Mouse (Mus musculus) cerebellum, adult 11 months (tissue): ENCODE data around the gene Accs.
A peak's percentile ranks its signal among the peaks of the same experiment; 100 is the strongest.

Experiments used
- DNase-seq: peaks from one replicate; pipeline ENCODE4 v3.0.0; 2022

The Accs gene

GRCm38 (mm10) chr2:93850317-93850944 lies 688 bp upstream of the Accs start:
- no peak for DNase-seq

GRCm38 (mm10) chr2:93841349-93841748 lies 8.4 kb downstream of the Accs start:
- DNase-seq: no peak

DNA sequence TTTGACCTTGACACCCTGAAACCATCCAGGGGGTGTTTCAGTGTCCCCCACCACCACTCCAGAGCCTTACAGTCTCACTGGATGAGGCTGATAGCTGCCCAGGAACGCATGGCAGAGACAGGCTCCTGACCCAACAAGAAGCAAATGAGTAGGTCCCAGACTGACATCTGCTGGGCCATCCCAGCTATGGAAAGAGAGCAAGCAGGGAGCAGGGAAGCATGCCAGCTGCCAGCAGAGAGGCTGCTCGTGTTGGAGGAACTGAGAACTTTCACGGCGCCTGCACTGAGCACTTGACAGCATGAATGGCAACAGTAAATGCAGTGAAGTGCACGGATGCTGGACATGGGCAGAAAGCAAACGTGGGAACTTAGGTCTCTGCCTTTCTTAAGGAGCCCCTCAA lies 9.6 kb downstream of the Accs start:
- no peak for DNase-seq

- no peak for DNase-seq
Observed at GRCm38 (mm10) chr2:93838931-93839330, 10.8 kb downstream of the Accs start.

- DNase-seq: no peak
Observed at GRCm38 (mm10) chr2:93836232-93836785, 13.4 kb downstream of the Accs start.

DNA sequence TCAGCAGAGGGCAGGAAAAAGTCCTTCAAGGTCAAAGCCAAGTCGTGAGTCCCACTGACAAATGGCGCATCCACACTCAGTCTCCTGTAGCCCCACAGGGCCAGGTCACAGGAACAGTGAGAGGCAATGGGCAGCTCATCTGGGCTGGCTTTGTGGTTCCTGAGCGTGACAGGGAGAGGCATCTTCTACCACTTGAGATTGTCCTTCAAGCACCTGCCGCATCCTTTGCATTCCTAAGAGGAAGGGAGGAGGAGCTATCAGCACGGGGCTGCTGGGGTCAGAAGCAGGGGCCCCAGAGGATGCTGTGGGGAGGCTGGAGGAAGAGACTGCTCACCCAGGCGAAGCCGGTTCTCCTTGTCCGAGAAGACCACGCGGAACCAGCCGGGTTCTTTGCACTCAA lies 14.1 kb downstream of the Accs start:
- no peak for DNase-seq

GRCm38 (mm10) chr2:93823519-93823918 lies 26.2 kb downstream of the Accs start:
- DNase-seq: peak; percentile 67

- DNase-seq: peak; percentile 94
Observed at GRCm38 (mm10) chr2:93822045-93822749, 27.5 kb downstream of the Accs start, which contains the start of gene Ext2. Ext2 (minus strand) TSS chr2:93822568.

- DNase-seq: no peak
Observed at GRCm38 (mm10) chr2:93817791-93818190, 32.0 kb downstream of the Accs start.

DNA sequence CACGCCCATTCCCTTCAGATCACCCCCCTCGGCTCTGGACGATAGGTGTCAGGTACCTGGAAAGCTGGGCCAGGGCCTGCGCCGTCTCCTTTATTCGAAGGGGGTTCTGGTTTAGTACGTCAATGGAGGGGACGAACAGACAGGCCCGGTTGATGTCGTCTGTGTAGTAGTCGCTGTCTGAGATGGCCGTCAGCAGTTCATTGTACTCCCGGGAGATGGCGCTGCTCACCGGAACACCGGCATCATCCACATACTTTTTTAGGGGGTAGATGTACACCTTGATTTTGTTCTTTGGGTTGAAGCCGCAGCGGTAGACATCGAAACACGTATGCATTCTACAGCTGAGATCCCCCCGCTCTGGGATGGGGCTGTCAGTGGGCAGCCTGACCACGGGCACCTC lies 36.4 kb downstream of the Accs start:
- DNase-seq: no peak

DNA sequence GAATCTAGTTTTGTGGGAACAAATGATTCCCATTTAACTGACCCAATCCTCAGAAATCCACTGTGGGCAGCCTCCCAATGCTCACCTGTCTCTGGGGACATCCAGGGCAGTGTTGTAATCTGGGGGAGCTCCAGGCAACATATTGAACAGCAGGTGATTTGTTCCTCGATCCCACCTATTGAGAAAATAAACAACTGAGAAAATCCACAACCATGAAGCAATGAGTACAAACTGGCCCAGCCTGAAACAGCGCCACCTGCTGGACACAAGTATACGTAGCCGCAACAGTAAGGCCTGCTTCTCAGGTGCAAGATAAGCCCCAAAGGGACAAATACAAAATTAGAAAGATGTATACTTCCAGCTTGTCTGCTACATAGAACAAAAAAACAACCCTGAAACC lies 37.9 kb downstream of the Accs start:
- peak; percentile 65 for DNase-seq

- DNase-seq: peak; percentile 49
Observed at GRCm38 (mm10) chr2:93809931-93810330, 39.8 kb downstream of the Accs start.

- no peak for DNase-seq
Observed at GRCm38 (mm10) chr2:93808071-93808470, 41.7 kb downstream of the Accs start.

DNA sequence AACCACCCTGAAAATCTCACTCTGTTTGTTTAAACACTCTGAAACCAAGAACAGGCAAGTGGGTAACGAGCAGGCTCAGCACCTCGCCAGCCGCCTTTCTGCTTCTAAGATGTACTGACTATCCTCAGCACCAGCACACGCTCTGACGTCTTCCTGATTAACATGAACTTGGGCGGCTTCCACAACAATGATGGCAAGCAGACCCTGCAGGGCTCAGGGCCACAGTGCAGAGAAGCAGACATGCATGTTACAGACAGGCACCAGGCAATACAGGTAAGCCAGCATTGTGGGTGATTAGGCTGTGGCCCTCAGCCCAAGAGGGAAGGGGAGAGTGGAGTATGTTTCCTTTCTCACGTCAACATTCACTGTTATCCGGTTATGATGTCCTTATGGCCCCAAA lies 42.3 kb downstream of the Accs start:
- DNase-seq: no peak

- no peak for DNase-seq
Observed at GRCm38 (mm10) chr2:93806487-93807201, 43.1 kb downstream of the Accs start.

DNA sequence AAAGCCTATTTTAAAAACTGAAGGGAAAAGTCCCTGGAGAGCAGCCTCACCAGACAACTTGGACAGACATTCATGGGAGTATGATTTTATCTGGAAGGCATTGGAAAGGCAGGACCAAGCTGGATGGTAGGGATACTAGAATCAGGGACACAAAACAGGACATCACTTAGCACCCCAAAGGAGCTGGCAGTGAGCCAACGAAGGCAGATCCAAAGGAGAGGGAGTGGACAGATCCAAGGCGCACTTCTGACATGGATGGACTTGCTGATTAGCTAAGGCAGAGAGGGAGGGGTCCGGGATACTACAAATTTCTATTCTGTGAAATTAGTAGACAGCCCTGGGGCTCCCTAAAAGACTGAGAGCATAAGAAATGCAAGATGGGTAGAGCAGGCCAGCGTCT lies 44.2 kb downstream of the Accs start:
- no peak for DNase-seq

DNA sequence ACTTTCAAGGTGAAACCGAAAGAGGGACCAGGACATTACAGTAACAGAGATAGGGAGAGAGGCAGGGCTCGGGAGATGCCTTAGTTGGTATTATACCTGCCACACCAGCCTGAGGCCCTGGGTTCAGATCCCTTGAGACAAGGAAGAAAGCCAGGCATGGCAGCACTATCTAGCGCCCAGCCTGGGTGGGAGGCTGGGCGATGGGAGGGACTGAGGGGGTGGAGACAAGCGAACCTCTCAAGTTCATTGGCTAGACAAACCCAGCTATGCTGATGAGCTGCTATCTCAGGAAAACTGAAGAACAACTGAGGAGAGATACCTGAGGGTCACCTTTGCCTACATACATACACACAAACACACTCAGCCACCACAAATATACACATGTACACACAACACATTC lies 44.7 kb downstream of the Accs start:
- DNase-seq: no peak

GRCm38 (mm10) chr2:93802947-93803346 lies 46.8 kb downstream of the Accs start:
- no peak for DNase-seq

GRCm38 (mm10) chr2:93801097-93801496 lies 48.6 kb downstream of the Accs start:
- DNase-seq: no peak

DNA sequence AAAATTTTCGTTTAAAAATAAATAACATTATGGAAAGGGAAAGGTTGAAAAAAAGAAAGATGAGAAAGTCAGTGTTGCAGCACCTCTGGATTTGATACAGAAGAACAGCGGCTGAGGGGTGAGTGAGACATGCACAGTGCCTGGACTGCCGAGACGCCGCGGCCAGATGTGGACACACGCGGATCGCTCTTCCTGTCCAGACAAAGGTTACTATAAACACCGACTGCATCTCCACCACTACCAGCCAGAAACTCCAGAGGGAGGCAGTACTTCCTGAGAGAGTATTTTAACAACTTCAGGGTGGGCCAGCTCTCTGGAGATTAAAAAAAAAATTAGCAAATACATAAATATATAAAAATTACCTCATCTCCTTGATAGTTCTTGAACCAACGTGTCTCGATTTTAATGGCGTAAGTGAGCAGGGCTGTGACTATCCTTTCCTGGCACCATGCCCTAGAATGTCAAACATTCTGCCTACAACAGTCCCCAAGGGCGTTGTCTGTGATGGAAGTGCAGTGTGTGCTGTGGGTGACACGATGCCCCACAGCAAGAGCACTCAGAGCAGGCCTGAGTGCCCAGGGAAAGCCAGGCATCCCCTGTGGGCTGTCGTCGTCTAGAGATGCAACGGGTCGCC lies 52.5 kb downstream of the Accs start:
- DNase-seq: no peak

DNA sequence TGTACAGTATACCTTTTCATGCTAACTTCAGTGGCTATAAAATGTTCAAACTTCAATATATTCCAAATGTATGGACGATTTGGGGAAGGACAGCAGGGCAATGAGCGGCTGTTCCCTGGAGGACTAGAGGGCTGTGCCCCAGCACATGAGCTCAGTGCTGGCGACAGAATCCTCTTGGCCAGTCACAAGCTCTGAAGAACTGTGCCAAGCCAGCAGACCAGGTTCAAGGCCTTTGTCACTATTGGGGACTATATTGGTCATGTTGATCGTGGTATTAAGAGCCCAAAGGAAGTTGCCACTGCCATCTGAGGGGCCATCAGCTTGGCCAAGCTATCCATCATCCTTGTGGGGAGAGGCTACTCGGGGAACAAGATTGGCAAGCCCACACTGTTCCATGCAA lies 55.4 kb downstream of the Accs start:
- DNase-seq: no peak

DNA sequence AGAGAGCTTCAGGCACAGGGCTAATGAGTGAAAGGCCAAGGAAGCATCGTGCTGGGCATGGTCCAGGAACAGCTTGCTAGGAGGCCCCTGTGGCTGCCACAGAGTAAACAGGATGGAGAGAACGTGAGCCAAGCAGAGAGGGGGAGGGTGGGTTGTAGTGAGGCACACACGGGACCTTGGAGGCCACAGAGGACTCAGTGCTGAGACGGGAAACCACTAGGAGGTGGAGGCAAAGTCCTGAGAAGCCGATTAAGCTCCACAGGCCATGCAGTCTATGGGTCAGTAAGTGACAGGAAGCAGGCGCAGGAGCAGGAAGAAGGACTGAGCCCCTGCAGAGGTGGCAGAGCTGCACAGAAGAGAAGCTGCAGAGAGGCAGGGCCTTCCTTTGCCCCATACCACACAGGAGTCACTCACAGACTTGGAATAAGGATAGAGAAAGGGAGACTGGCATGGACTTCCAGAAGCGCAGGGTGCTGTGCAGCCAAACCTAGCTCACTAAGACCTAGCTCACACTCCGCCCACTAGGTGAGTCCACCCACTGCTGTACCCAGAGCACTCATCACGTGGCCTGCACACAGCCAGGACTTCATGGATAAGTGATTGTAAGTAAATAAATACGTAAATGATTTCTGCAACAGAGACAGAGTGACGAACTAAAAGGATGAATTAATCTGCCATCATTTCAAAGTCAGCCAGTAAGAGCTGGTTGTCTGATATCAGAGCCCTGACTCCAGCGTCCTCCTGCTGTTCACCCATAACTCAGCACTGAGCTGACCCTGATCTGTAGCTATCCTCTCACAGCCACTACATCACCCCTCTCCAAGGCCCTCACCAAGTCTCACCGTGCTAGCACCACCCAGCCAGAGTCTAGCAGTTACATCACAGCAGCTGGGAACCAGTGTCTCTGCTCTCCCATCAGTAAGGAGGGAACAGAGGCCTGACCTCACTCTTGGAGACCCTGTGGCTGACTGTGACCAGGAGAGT lies 57.9 kb downstream of the Accs start:
- peak; percentile 92 for DNase-seq
